Mouse (Mus musculus) retina, embryonic 14.5 days (tissue): ENCODE data around the gene Slc16a7.
A peak's percentile ranks its signal among the peaks of the same experiment; 100 is the strongest.

Source experiments
- DNase-seq: peaks from one replicate; pipeline ENCODE4 v3.0.0-alpha.2; 2015; ENCODE audit warnings: low spot score

Slc16a7 gene

DNA sequence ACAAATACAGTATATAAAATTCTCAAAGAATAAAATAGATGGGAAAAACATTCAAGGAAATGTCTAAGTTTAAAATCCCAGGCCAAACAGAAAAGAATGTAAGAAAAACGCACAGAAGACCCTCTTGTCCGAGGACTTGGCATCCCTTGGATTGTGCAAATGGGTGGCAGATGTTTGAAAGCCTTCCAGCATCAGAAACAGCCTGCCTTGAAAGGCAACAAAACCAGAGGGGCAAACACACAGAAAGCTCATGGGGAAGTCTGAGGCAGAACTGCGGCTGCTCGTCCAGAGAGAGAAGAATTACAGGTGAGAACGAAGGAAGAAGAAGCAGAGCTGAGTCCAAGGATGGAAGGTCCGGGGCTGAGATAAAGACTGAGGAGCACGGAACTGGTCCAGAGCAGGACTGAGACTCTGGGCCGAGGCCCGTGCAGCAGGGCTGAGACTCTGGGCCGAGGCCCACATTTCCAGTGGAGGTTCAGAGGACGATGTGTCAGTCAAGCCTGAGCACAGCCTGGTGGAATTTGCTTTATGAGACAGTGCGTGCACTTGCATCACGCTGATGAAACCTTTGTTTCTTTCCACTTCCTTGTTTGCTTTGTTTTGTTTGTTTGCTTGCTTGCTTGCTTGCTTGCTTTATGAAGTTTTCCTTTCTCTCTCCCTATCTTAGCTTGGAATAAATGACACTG lies 65.0 kb downstream of the Slc16a7 start:
- no peak for DNase-seq

- DNase-seq: no peak
Measured at GRCm38 (mm10) chr10:125321446-125322428, 67.5 kb downstream of the Slc16a7 start.

GRCm38 (mm10) chr10:125317317-125317716 lies 71.9 kb downstream of the Slc16a7 start:
- DNase-seq: peak; percentile 16

DNA sequence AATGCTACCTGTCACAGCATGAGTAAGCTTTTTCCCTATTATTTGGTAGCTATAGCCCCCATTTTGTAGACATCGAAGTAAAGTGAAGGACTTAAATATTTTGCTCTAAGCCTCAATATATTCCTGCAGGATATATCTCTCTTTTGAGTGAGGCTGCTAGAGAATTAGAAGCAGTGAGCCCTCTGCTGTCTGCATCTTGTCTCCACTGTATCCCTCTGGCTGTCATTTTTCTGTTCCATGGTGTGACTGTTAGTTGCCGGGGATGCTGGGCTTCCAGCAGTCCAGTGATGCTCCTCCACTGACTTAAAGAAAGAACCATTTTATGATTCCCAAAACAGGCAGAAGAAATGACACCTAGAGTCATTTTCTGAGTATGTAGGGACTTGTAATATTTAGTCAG lies 78.4 kb downstream of the Slc16a7 start:
- no peak for DNase-seq

DNA sequence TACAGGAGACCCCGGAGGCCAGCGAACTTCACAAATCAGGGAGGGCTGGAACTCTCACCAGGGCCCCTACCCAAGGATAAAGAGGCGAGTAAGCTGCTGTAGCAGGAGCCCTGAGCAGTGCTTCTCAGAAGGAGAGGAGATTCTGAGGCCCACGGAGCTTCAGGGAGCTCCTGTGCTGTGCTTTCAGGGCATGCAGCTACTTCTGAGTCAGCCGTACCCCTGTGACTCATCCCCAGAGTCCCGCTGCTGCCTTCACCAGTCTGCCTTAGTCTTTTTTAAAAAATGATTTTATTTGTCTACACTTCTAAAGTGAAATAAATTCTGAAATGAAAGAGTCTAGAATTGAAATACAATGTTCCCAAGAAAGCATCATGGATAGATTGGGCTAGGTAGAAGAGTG lies 91.2 kb downstream of the Slc16a7 start:
- DNase-seq: no peak

- no peak for DNase-seq
Measured at GRCm38 (mm10) chr10:125290320-125290719, 98.9 kb downstream of the Slc16a7 start.

DNA sequence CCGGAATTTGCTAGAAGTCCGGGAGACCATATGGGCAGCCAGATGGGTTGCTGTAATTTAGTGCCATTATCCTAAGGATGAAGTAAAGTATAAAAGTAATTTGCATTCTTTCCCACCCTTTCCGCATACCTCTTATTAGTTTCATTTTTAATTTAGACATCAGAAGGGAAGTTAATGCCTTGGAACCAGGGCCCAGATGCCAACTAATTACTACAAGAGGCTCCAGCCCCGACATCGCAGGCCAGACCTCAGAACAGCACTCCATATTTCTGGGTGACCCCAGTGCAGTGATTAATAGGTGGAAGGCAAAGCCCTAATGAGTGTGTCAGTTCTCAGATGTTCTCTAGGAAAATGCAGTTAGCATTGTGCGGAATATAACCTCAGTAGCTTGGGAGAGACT lies 100.7 kb downstream of the Slc16a7 start:
- DNase-seq: peak; percentile 42

DNA sequence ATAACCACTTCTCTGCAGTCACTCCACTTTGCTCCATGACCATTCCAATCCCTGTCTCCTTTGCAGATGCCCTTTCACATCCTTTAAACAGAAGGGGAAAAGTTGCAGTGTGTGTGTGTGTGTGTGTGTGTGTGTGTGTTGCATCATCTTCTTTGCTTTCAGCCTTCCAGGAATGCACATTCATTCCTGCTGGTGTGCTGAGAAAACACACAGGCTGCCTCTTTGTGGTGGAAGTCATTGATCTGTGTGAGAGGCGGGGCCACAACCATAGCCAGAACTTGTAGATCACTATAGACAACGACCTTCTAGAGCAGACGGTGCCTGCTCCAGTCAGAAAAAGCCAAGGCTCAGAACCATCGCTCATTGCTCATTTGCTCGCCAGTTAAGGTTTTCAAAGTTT lies 103.9 kb downstream of the Slc16a7 start:
- DNase-seq: no peak

DNA sequence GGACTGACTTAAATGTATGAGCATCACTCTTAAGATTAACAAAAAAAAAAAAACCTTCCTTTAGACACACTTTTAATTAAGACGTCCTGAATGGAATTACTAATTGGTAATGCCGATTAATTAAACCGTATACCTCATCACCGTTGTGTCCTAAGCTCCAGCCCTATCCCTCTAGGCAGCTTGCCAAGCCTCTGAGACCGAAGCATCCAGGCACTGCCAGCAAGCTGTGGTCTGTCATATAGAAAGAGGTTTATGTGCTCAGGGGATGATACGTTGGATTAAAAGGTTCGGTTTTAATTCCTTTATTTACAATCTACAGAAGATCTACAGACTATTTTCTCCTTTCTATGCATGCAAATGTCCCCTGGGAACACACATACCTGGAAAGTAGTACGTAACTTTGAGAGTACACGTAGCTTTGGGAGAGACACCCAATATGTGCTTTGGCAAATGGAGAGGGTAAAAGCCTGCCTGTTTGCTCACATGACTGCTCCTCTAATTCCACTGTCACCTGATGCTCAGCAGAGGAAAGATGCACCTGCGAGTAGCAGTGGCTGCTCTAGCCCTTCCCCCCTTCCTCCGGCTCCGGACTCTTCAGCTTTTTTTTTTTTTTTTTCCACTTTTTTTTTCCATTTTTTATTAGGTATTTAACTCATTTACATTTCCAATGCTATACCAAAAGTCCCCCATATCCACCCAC lies 114.0 kb downstream of the Slc16a7 start:
- no peak for DNase-seq

GRCm38 (mm10) chr10:125274519-125275148 lies 114.6 kb downstream of the Slc16a7 start:
- DNase-seq: no peak

GRCm38 (mm10) chr10:125273759-125274158 lies 115.5 kb downstream of the Slc16a7 start:
- no peak for DNase-seq

DNA sequence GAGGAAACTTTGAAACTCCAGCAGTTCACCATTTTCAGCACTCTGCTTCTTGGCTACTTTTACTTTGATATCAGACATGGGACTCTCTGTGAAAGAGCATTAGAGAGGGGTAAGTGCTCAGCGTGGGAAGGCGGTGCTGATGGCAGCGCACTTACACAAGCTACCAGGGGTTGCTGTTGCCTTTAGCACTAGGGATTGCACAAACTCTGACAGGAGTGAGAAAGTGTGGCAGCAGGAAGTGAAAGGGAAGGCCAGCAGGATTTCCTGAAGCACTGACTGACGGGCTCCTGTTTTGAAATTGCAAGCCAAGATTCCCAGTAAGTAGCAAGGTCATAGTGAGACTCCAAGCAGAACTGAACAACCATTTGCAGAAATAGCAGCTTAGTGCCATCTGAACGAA lies 117.8 kb downstream of the Slc16a7 start:
- no peak for DNase-seq

DNA sequence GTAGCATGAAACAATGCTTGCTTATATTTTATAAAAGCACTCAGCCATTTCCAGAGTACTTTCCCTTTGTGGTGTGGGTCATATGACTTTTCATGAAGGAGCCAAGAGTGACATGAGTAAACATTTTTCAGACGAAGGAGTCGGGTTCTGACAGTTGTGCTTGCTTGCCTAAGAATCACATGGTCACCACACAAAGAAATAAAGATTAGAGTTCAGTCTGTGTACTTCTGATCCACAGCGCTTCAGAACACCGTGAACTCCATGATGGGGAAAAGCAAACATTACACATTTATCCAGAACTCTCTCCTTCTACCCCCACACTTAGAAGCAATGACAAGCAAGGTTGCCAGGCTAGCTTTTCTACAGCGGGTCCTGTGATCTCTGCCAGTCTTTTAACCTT lies 119.0 kb downstream of the Slc16a7 start:
- peak; percentile 8 for DNase-seq

DNA sequence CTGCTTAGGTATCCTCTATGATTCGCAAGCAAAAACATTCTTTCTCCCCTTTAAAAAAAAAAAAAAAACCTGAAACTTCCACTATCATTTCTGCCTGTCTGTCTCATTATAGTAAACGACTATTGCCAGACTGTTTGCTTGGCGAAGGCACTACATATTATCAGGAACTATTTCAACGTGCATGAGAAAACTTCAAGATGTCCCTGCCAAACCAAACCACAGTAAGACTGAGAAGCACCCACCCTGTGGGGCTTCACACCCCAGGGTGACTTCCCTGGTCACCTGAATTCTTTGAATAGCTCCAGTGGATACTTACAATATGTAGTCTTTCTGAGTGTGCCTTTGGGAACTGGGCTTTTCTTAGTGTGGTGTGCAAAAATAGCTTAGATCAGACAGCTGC lies 122.9 kb downstream of the Slc16a7 start:
- no peak for DNase-seq

- DNase-seq: no peak
Measured at GRCm38 (mm10) chr10:125265901-125266300, 123.4 kb downstream of the Slc16a7 start.

DNA sequence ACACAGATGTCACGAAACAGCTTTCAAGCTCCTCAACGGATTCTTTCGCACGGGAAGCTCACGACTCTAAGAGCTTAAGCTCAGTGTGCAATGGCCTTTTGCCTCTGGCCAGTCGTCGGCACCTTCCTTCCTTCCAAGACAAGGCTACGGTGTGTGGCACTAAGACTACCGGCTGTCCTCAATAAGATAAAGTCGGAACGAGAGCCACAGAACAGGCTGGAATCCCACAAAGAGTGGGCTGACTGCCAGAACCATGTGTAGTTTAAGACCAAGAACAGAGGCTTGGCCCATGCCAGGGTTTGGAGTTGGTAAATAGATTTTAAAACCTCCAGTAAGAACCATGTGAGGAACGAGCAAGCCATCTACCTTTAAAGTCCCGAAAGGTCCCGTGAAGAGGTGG lies 123.8 kb downstream of the Slc16a7 start:
- no peak for DNase-seq

GRCm38 (mm10) chr10:125264938-125265337 lies 124.3 kb downstream of the Slc16a7 start:
- peak; percentile 55 for DNase-seq

DNA sequence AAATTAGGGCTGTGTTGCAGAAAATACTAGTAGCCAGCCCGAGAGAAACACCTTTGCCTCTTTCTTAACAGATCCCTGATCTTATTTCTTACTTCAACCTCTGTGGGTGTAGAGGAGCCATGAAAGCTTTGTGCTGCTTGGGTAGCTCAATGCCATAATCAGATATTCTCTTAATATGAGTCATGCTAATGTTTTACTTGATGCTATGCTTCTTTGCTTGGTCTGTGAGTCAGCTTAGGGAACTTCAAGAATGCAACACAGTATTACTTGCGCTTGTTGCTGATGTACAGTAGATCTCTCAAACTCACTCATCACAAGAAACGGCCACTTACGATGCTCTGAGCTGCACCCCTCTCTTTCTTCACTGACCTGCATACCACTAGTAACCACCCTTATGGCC lies 133.4 kb downstream of the Slc16a7 start:
- DNase-seq: no peak

DNA sequence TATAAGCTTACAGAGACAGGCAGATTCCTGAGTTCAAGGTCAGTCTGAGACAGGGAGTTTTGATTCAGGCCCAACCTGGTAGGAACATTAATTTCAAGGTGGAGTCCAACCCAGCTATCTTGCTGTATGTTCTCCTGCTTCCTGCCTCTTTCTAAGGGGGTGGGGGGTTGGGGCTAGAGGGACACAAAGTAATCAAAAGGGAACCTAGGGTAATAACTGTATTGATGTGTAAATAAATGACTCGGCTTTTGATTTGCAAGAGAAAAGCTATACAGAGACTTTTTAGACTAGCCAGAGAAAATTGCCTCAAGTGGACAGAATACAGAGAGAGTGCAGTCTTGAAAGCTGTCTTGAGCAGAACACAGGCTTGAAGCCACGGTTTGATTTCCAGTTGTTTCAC lies 174.7 kb downstream of the Slc16a7 start:
- DNase-seq: no peak

DNA sequence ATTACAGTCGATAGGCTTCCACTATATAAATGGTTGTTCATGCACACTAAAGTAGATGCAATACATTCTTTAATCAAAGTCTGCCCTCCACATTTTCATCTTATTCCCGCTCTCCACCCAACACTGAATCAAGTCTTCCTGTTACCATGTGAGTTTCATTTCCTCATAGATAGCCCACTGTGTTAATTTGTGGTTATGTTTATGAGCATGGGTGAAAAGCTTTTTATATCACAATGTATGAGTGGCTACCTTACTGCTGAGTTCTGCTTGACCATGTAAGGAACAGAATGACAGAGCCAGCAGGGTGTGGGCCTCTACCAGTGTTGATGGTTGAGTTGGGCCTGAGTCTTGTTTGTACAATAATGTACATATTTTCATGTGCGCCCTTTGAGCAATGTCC lies 175.5 kb downstream of the Slc16a7 start:
- no peak for DNase-seq

GRCm38 (mm10) chr10:125187544-125187943 lies 201.7 kb downstream of the Slc16a7 start:
- DNase-seq: no peak

DNA sequence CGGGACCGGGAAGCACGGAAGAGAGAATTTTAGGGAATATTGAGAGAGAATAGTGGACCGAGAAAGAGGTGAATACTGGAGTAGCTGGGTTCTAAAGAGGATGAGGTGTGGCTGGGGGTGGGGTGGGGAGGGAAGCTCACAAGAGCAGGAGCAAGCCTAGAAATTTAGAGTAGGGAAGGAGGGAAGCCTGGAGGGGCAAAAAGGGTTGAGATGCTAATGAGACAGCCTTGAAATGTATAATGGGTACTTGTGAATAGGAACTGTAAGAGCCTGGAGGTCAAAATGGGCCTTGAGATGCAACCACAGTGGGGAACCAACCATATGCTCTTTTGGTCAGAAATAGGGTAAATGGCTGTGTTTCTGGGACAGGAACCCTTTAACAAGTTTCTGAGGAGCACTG lies 203.9 kb downstream of the Slc16a7 start:
- no peak for DNase-seq
